Mouse (Mus musculus): ENCODE measurements around the gene Enho.
A peak's percentile ranks its signal among the peaks of the same experiment; 100 is the strongest.
"Not testable (repeated sequence)": the region's sequence is repeated elsewhere in the genome, so short reads cannot be mapped to it uniquely, and the experiment has no call there.

The Enho gene

DNA sequence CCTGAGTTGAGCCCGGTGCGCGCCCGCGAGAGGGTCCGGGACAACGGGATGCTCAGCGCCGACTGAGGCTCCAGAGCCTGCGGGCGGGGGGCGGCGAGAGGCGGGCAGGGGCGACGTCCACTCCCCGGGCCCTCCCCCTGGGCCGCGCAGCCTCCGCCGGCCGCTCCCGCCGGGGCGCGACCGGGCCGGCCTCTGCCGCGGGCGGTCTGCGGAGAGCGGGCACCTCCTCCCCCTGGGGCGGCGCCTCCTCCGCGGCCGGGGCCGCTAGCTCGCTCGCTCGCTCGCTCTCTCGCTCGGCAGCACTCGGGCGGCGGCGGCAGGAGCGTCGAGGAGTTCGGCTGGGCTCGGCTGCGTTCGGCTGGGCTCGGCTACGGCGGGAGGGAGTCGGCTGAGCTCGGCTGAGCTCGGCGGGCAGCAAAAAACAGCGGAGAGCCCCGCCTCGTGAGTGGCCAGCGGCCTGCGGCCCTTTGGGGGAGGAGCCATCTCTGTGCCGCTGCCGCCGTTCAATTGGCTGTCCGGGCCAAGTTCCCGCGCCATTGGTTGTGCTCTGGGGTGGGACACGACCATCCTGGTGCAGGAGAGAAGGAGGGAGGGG is at the start of gene Enho:
Gene Enho, minus strand, starts transcription at position 412 of the 595 bp plus-strand sequence.
- peak; percentile 89 to 93 for DNase-seq (ENCODE audit: low spot score in 2 of 2)

- not testable (repeated sequence) for DNase-seq (ENCODE audit: low spot score in 2 of 2)
These were observed 48.4 kb upstream of the Enho start for GRCm38 (mm10) chr4:41688562-41688961.

DNA sequence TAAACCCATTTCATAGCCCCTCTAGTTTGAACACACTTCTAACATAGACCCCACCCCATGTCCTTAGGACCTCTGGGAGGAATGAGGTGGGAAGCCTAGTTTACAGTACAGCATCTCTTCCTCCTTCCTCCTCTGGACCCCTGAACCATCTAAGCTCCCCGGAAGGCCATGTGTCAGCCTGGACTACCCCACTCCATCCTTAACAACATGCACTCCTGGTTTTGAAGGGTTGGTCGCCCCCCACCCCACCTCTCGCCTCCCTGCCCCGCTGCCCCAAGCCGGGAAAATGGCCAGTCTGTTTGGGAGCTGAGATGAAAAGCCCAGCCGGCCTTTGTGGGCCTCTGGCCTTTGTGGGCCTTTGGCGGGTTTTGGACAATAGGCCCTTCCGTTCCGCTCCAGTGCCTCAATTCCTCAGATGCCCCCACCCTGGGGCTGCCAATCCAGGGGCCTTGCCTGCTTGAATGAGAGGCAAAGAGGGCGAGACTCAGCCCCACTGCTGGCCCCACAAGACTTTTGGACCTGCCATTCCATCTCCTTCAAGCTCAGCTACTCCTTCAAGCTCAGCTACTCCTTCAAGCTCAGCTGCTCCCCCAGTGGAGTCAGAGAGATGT is 45.9 kb upstream of the Enho start:
- DNase-seq (ENCODE audit: low spot score in 2 of 2): not testable (repeated sequence)

- DNase-seq (ENCODE audit: low spot score in 2 of 2): not testable (repeated sequence)
These were observed 44.9 kb upstream of the Enho start for GRCm38 (mm10) chr4:41684931-41685453.

- DNase-seq (ENCODE audit: low spot score in 2 of 2): not testable (repeated sequence)
These were observed 44.2 kb upstream of the Enho start for GRCm38 (mm10) chr4:41684131-41684930.

- not testable (repeated sequence) for DNase-seq (ENCODE audit: low spot score in 2 of 2)
These were observed 43.2 kb upstream of the Enho start for GRCm38 (mm10) chr4:41683303-41683702.

GRCm38 (mm10) chr4:41682789-41683188 is 42.7 kb upstream of the Enho start:
- DNase-seq (ENCODE audit: low spot score in 2 of 2): no peak

DNA sequence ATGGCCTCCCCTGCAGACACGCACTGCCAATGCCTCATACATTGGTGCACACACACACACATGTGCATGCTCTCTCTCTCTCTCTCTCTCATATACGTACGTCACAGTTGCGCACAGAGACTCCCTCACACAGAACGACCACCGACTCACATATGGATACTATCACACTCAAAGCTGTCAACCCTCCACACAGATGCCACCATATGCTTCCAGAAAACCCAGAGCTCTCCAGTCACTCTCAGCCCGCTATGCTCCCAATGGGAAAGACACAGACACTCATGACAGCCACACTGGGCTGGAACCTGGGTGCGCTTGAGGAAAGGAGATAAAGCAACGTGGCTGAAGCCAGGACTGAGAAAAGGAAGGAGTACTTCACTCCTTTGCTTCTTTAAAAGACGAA is 41.8 kb upstream of the Enho start:
- DNase-seq (ENCODE audit: low spot score in 2 of 2): no peak

- DNase-seq (ENCODE audit: low spot score in 2 of 2): no peak
These were observed 41.1 kb upstream of the Enho start for GRCm38 (mm10) chr4:41681176-41681575.

DNA sequence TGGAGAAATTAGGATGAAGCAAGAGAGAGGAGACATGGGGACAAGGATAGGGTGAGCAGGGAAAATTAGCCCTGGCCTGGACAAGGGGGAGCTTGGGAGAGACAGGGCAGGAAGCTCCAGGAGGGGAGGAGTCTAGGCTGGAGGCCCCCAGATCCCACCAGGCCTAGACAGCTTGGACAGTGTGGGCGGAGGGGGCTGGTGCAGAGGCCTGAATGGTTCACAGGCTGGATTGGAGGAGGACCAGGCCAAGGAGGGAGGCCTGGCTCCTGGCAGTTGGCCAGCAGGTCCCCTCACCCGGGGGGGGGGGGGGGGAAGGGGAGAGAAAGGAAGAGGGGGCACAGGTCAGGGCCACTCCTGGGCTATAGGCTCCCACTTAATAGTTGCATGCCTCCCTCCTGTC is 39.2 kb upstream of the Enho start:
- no peak for DNase-seq (ENCODE audit: low spot score in 2 of 2)

DNA sequence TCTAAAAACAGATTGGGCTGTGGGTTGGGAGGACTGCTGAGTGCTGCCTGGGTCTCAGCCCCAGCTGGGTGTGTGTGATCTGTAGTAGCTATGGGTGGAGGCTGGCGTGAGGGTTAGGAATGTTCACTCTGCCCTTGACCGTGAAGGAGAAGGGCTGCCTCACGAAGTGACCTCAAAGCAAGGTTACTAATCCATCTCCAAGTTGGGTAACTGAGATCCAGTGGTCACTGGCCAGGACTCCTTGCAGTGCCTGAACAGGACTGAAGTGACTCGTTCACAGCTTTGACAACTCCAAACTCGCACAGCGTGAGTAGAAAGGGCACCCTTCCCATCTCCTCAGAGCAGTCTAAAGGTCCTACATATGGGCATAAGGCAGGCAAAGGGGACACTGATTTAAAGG is 38.7 kb upstream of the Enho start:
- no peak for DNase-seq (ENCODE audit: low spot score in 2 of 2)

DNA sequence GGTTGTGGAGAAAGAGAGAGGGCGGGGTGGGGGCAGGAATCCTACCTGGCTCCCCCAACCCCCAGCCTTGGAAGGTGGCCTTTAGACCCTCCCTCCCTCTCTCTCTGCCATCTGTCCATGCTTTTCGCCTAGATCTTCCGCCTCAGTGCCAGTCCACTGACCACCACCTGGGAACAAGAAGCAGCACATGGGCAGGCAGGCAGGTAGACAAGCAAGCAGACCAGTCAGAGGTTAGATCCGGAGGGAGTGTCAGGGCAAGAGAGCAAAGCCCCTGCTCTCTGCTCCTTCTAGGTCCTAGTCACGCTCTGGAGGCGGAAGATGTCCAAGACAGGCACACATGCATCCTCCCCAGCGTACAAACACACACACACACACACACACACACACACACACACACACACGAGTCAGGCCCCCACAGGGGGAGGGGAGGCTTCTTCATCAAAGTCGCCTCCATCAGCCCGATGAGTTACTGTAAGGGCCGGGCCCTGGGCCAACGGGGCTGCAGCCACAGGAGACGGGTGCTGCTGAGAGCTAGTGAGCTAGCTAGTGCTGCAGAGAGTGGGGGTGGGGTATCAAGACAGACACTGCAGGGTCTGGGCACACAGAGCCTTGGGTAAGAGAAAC is 37.0 kb upstream of the Enho start:
- DNase-seq (ENCODE audit: low spot score in 2 of 2): peak in 1 of 2 experiments; percentile 62

DNA sequence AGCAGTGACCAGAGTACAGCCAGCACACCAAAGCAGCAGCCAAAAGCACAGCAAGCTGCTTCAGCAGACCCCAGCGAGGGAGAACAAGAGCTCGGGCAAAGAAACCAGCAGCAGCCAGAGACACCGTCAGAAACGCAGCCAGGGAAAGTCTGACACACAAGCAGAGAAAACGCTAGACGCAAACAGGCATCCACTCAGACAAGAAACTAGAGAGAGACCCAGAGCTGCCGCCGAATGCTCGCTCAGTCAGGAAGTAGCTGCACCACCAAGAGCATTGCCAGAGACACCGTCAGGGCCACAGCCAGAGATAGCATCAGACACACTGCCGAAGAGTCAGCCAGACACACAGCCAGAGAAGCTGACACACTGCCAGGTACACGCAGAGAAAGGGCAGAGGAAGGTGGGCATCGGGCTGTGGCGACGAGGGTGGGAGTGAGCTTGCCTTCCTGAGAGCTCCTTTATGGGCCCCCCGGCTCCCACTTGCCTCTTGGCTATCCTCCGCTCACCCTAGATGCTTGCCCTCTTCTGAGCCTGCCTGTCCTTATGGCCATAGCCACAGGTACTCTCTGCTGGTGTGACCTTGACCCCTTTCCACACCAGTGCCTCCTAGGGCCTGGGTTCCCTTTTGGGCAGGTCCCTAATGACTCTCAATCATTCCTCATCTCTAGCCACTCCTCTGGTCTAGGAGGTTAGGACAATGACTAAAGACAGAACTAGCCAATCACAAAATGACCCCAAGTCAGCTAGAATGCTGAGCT is 36.3 kb upstream of the Enho start:
- no peak for DNase-seq (ENCODE audit: low spot score in 2 of 2)

GRCm38 (mm10) chr4:41673186-41673585 is 33.1 kb upstream of the Enho start:
- no peak for DNase-seq (ENCODE audit: low spot score in 2 of 2)

DNA sequence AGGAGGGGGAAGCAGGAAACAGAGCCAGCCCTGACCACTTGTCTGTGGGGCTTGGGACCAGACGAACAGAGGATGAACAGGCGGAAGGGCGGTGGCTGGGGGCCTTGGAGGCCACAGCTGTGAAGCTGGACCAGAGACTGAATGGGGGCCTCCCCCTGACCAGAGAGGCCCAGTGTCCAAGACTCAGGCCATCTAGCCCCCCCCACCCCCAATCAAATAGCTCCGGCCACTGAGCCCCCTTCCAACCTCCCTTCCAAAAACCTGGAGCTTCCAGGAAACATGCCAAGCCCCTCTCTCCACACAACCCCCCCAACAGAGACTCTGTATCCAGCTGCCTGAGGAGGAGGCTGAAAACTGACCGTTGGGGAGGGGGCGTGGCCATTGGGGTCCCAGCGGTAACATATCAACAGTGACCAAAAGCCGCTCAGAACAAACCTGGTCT is 32.4 kb upstream of the Enho start:
- DNase-seq (ENCODE audit: low spot score in 2 of 2): no peak

- no peak for DNase-seq (ENCODE audit: low spot score in 2 of 2)
These were observed 31.9 kb upstream of the Enho start for GRCm38 (mm10) chr4:41671963-41672480.

DNA sequence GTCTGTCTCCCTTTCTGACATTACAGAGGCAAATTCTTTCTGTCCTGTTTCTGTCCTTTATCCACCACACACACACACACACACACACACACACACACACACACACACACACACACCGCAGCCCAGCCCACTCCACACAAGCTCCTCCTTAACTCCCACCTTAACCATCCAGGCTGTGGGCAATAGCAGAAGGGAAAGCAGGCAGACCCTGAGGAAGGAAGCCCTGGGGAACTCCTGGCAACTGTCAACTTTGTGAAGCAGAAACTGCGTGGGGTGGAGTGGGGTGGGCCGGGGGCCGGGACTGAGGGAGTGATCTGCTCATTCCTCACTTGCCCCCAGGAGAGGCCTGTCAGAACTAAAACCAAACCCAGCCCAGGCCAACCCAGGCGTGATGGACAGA is 31.4 kb upstream of the Enho start:
- no peak for DNase-seq (ENCODE audit: low spot score in 2 of 2)

GRCm38 (mm10) chr4:41670836-41671235 is 30.7 kb upstream of the Enho start:
- DNase-seq (ENCODE audit: low spot score in 2 of 2): no peak

DNA sequence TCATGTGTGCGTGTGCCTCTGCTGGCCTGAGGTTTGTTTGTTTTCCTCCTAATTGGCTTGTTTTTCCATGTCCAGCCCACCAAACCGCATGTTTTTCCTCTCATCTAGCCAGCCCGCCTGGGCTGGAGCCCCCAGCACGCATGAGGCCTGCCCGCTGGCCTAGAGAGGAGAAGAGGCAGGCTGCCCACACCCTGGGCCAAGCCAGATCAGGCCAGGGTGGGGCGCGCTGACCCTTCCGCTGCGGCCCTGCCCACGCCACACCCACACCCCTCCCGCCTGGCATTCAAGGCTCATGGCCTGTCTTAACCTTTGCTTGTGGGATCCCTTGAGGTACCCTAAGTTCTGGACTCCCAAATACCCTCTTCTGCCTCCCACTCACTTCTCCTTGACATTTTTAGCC is 26.5 kb upstream of the Enho start:
- no peak for DNase-seq (ENCODE audit: low spot score in 2 of 2)

DNA sequence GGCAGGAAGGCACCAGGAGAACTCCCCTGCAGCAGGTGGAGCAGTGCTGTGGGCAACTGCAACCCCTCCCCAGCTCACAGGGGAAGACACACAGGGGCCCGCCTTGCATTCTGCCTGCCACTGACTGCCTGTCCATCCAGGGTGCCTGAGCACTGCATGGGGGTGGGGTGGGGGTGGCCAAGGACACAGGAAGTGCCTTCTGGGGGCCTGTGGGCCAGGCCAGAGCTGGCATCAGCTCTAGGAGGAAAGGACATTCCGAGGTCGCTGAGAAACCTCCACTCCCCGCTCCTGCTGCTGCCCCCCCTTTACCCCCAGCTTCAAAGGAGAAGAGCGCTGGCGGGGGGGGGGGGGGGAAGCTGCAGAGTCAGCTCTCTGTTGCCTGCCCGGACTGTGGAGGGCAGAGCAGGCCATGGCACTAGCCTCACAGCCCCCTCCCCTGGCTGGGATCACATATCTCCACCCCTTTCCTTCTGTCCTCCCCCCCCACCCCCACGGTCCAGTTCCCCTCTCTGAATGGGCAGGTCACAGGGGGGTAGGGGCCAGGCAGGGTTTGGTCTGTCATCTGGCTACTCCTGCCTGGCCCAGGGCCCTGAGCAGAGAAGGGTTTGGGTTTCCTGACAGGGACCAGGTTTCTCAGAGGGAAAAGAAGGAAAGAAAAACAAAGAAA is 25.0 kb upstream of the Enho start:
- no peak for DNase-seq (ENCODE audit: low spot score in 2 of 2)

GRCm38 (mm10) chr4:41664533-41664932 is 24.4 kb upstream of the Enho start:
- no peak for DNase-seq (ENCODE audit: low spot score in 2 of 2)
